Mouse (Mus musculus): ENCODE data around the gene Celf6.
A peak's percentile ranks its signal among the peaks of the same experiment; 100 is the strongest.

DNA sequence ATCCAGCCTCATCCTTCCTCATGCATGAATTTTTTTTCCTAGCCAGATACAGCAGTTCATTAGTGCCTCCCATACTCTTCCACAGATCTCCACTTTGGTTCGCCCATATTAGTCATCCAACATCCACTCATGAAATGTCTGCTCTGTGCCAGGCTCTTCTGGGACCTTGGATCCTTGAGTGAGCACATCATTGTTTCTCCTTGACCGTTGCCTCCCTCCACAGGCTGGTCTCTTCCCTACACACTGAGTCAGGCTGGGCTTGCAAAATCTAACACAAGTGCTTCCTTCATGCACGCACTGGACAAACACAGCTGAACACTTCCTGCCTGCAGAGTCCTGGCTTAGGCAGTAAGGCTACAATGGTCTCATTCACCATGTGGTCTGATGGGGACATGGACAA, 40.1 kb upstream of the Celf6 start:
- no peak for TF ChIP-seq EP300 (IDR thresholded peaks at IDR 0.05; ENCODE audit: low read depth)
- TF ChIP-seq CTCF (IDR thresholded peaks at IDR 0.05; ENCODE audit: low read depth), result peak; percentile 28; the same call in 1 of the 2 replicates

Measured in liver, embryonic 14.5 days (tissue).